Mouse (Mus musculus): ENCODE measurements around the gene Fam83b. TPM values are rescaled to one million over a fixed set of nuclear protein-coding genes. Genes with fewer than 3 reads are reported as not detected.

Fam83b gene
- polyA plus RNA-seq, 1 experiment from 2014 or later, result 0.38 TPM

DNA sequence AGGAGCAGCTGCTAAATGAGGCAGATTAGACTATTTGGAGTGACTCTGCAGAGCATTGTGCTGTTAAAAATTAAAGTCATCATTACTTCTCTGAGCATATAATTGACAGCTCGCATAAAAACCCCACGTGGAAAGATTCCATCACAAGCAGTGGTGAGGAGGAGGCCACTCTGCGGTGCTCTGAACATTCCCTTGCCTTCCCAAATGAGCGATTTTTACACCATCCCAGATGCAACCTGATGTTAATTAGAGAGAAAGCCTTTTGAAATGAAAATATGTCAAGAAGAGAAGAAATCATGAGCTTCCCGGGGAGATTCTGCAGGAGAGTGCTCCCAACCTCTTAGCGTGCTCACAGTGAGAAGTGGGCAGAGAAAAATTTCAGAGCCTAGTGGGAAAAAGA, 4.1 kb downstream of the Fam83b start:
- no peaks in the 10 kb centered on the region; the same call in 1 of the 2 replicates for H3K4me1 ChIP-seq (replicated peaks)
- H3K36me3 ChIP-seq, result no peaks in the 10 kb centered on the region
- no peak overlapping the region for H3K9ac ChIP-seq
- WGBS, result 55% methylated on average over 6 of the region's 6 CpGs
- H3K27me3 ChIP-seq (replicated peaks), result no peaks in the 10 kb centered on the region
- ATAC-seq (ENCODE audit: insufficient number of reproducible peaks, low FRiP score), result no peak
- H3K4me2 ChIP-seq, result no peak overlapping the region
- no peak overlapping the region for H3K27ac ChIP-seq (ENCODE audit: poor library complexity, severe bottlenecking)
- no peak overlapping the region for H3K4me3 ChIP-seq
- no peaks in the 10 kb centered on the region for H3K9me3 ChIP-seq (replicated peaks)

DNA sequence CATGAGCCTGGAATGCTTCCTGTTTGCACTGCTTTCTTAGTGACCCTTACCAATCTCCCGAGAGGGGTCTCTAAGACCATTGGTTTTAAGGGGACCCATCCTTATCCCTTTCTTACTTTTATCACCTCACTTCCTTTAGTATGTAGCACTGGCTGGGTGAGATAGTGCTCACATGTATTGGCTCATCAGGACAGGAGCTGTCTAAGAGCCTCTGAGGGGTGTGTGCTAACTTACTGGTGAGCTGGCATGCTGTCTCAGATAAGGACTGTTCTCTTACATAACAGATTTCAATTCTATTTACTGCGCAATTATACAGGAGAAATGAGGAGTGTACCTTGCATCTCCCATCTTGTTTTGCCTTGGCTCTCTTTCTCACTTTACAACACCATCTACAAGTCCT, 7.7 kb downstream of the Fam83b start:
- ATAC-seq (ENCODE audit: insufficient number of reproducible peaks, low FRiP score), result peak; percentile 33; the same call in 1 of the 2 replicates
- Histone ChIP-seq H3K9ac (no peak overlapping the region), H3K36me3 (no peaks in the 10 kb centered on the region), H3K4me2 (no peak overlapping the region), H3K27ac (ENCODE audit: poor library complexity, severe bottlenecking) (no peak overlapping the region), H3K4me3 (no peak overlapping the region), H3K4me1 (replicated peaks) (no peaks in the 10 kb centered on the region), H3K9me3 (replicated peaks) (no peaks in the 10 kb centered on the region), H3K27me3 (replicated peaks) (no peaks in the 10 kb centered on the region)
- 43% methylated on average over 2 of the region's 2 CpGs for WGBS

DNA sequence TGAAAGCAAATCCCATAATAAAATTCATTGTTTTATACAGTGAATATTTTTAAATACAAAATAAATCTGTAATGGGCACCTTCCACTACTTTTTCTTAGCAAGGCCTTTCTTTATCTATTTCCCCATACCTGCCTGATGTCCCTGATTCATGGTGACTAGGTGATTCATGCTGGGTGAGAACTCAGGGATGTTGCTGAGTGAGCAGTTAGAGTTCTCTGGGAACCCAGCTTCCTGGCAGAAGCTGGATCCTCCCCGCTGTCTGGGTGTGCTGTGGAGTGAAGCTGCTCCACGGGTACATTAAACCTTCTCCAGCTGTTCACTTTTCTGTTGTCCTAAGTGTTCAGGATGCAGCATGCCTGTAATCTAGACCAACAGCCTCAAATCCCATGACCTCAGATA, 13.2 kb downstream of the Fam83b start:
- H3K9ac ChIP-seq, result no peak overlapping the region
- no peaks in the 10 kb centered on the region for H3K9me3 ChIP-seq (replicated peaks)
- no peak overlapping the region; the same call in 1 of the 2 replicates for H3K27ac ChIP-seq (ENCODE audit: poor library complexity, severe bottlenecking)
- WGBS, result 32% methylated on average over 2 of the region's 2 CpGs
- H3K4me1 ChIP-seq (replicated peaks), result no peaks in the 10 kb centered on the region
- H3K4me3 ChIP-seq, result no peak overlapping the region
- no peak overlapping the region for H3K4me2 ChIP-seq
- ATAC-seq (ENCODE audit: insufficient number of reproducible peaks, low FRiP score), result peak; percentile 45; the same call in 1 of the 2 replicates
- no peaks in the 10 kb centered on the region for H3K27me3 ChIP-seq (replicated peaks)
- H3K36me3 ChIP-seq, result no peaks in the 10 kb centered on the region

DNA sequence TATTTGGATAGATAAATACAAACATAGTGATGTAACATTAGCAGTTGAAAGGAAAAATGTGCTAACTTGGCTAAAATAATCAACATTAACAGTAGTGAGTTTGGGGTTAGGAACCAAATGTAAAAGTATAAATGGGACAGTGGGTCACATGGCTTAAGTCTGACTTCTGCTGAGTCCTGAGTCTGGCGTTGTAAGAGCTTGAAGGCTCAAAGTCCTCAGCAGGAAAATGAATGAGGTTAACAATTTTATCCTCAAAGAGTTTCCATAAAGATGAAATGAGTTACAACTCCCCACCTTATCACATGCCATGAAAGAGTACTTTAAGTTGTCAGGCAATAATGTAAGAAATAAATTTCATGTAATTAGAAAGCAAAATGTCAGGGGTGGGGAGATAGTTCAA, 13.8 kb downstream of the Fam83b start:
- H3K9ac ChIP-seq, result no peak overlapping the region
- WGBS, result 67% methylated on average over 1 of the region's 1 CpGs
- H3K27ac ChIP-seq (ENCODE audit: poor library complexity, severe bottlenecking), result no peak overlapping the region
- no peaks in the 10 kb centered on the region for H3K4me1 ChIP-seq (replicated peaks)
- ATAC-seq (ENCODE audit: insufficient number of reproducible peaks, low FRiP score), result no peak
- H3K4me3 ChIP-seq, result no peak overlapping the region
- no peaks in the 10 kb centered on the region for H3K27me3 ChIP-seq (replicated peaks)
- H3K36me3 ChIP-seq, result no peaks in the 10 kb centered on the region
- no peaks in the 10 kb centered on the region for H3K9me3 ChIP-seq (replicated peaks)
- no peak overlapping the region for H3K4me2 ChIP-seq

DNA sequence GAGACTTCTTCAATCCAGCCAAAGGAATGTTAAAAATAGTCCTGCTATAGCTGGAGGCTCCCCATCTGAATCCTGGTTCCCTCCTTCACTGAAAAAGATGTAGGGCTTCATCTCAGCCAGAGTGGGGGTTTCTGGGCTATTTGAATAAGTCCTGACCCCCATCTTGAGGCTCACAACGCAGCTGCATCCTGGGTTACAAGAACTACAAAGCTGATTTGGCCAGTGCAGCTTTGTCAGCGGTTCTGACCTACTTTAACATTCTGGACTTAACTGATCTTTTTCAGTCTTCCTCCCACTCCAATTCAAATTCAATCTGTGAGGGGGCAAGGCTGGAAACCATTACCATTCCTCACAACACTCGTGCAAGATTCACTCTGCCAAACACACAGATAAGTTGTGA, 20.2 kb downstream of the Fam83b start:
- no peaks in the 10 kb centered on the region for H3K36me3 ChIP-seq
- 40% methylated on average over 3 of the region's 3 CpGs for WGBS

DNA sequence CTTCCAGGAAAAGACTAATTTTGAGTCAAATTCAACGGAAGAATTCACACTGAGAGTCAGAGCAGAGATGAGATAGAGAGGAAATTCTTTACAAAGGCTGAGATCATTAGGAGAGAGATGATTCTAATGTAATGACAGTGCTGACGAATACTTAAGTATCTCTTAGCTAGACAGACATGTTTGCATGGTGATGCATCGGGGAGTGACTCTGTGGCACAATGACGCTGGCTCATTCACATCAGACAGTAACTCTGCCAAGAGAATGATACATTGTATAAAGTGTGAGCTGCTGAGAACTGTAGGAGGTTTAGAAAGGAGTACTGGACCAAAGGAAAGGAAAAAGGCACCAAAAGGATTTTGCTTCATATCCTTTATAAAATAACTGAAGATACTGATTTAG, 26.2 kb downstream of the Fam83b start:
- no peaks in the 10 kb centered on the region for H3K4me1 ChIP-seq (replicated peaks)
- H3K4me3 ChIP-seq, result no peak overlapping the region
- 63% methylated on average over 4 of the region's 4 CpGs for WGBS
- no peaks in the 10 kb centered on the region for H3K36me3 ChIP-seq
- ATAC-seq (ENCODE audit: insufficient number of reproducible peaks, low FRiP score), result no peak
- H3K27me3 ChIP-seq (replicated peaks), result no peaks in the 10 kb centered on the region
- H3K4me2 ChIP-seq, result no peak overlapping the region
- H3K27ac ChIP-seq (ENCODE audit: poor library complexity, severe bottlenecking), result no peak overlapping the region
- H3K9ac ChIP-seq, result no peak overlapping the region
- no peaks in the 10 kb centered on the region for H3K9me3 ChIP-seq (replicated peaks)

More for the DNA sequence above, 20.2 kb downstream of the Fam83b start:
- no peak overlapping the region for H3K9ac ChIP-seq
- no peak overlapping the region for H3K4me3 ChIP-seq
- no peaks in the 10 kb centered on the region for H3K9me3 ChIP-seq (replicated peaks)
- H3K4me1 ChIP-seq (replicated peaks), result peaks cover 7% of the 10 kb centered on the region
- no peak overlapping the region for H3K27ac ChIP-seq (ENCODE audit: poor library complexity, severe bottlenecking)
- no peak overlapping the region for H3K4me2 ChIP-seq
- no peaks in the 10 kb centered on the region for H3K27me3 ChIP-seq (replicated peaks)
- ATAC-seq (ENCODE audit: insufficient number of reproducible peaks, low FRiP score), result no peak

DNA sequence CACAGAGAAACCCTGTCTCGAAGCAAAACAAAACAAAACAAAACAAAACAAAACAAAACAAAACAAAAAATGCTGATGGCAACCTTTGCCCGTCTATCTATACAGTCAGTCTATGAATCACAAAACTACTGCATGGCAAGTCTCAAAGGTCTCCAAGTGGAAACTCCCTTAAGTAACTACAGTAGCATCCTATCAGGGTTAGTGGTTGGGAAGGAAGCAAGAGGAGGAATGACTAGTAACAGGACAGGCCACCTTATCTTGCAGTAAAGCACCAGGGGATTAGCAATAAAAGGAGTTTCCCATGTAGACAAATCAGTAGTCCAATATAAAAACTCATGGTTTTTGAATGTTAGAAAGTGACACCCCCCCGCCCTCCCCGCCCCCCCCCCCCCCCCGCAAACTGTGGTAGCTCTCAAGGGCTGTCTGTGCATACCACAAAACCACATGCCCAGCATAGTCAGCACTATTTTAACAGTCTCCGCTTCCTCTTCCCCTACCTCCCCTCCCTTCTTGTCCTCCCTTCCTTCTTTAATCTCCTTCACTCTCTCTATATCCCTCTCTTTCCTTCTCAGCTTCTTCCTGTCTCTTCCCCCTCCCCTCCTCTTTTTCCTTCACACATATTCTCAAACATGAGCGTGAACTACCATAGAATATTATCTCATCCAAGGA, 26.8 kb downstream of the Fam83b start:
- 59% methylated on average over 5 of the region's 7 CpGs for WGBS
- no peaks in the 10 kb centered on the region for H3K36me3 ChIP-seq
- H3K9ac ChIP-seq, result no peak overlapping the region
- H3K27ac ChIP-seq (ENCODE audit: poor library complexity, severe bottlenecking), result no peak overlapping the region
- H3K27me3 ChIP-seq (replicated peaks), result no peaks in the 10 kb centered on the region
- no peaks in the 10 kb centered on the region for H3K4me1 ChIP-seq (replicated peaks)
- no peak for ATAC-seq (ENCODE audit: insufficient number of reproducible peaks, low FRiP score)
- no peak overlapping the region for H3K4me3 ChIP-seq
- no peaks in the 10 kb centered on the region for H3K9me3 ChIP-seq (replicated peaks)
- H3K4me2 ChIP-seq, result no peak overlapping the region

DNA sequence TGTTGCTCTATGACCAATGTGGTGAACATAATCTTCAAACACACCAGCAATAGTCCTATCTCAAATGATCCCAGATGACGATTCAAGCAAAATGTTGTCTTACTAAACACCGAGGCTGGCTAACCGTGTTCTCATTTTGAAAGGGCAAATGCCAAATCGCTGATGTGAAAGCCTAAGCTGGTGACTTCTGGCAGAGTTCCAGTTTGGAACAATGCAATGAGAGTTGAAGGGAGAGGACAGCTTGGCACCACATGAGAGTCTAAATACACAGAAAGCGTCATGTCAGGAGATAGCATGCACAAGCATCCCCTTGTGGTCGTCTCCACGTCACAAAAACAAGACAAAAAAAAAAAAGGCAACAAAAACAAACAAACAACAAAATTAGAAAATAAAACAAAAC, 27.6 kb downstream of the Fam83b start:
- H3K4me3 ChIP-seq, result no peak overlapping the region
- no peak overlapping the region for H3K4me2 ChIP-seq
- H3K9me3 ChIP-seq (replicated peaks), result no peaks in the 10 kb centered on the region
- no peak for ATAC-seq (ENCODE audit: insufficient number of reproducible peaks, low FRiP score)
- H3K4me1 ChIP-seq (replicated peaks), result no peaks in the 10 kb centered on the region
- no peak overlapping the region for H3K9ac ChIP-seq
- no peaks in the 10 kb centered on the region for H3K27me3 ChIP-seq (replicated peaks)
- no peaks in the 10 kb centered on the region for H3K36me3 ChIP-seq
- WGBS, result 56% methylated on average over 7 of the region's 7 CpGs
- H3K27ac ChIP-seq (ENCODE audit: poor library complexity, severe bottlenecking), result no peak overlapping the region

DNA sequence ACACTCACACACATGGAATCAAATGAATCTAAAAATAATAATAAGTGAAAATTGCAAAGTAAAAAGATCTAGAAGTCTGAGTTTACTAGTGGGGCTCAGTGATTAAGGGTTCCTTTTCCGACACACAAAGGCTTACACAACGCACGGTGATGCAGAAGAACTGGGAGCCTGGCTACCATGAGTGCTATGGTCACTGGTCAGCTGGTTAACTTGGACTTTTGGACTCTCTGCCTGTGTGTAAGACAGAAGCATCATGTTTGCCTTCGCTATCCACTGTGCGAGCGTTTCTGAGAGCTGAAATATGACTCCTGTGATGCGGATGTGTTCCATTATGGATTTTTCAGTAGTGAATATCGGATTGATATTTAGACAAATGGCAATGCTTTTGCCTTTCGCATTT, 30.9 kb downstream of the Fam83b start:
- Histone ChIP-seq H3K36me3 (no peaks in the 10 kb centered on the region), H3K4me3 (no peak overlapping the region), H3K27ac (ENCODE audit: poor library complexity, severe bottlenecking) (no peak overlapping the region), H3K4me2 (no peak overlapping the region), H3K9me3 (replicated peaks) (no peaks in the 10 kb centered on the region), H3K4me1 (replicated peaks) (no peaks in the 10 kb centered on the region), H3K9ac (no peak overlapping the region), H3K27me3 (replicated peaks) (no peaks in the 10 kb centered on the region)
- ATAC-seq (ENCODE audit: insufficient number of reproducible peaks, low FRiP score), result no peak
- 84% methylated on average over 9 of the region's 9 CpGs for WGBS

DNA sequence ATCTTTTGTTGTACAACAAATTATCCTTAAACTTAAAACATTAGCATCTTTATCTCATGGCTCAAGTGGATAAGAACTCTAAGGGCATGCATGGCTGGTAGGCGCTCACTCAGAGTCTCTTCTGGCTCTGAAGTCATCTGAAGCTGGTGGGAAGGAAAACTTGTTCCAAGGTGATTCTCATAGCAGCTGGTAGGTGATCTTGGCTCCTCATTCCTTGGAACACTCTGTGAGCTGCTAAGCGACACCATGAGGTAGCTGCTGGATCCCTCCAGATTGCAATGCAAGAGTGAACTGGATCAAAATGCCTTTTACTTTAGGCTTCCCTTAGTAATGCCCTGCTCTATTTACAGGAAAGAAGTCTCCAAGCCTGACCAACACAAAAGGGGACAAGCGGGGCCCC, 34.5 kb downstream of the Fam83b start:
- H3K27me3 ChIP-seq (replicated peaks), result no peaks in the 10 kb centered on the region
- 84% methylated on average over 3 of the region's 3 CpGs for WGBS
- no peak for ATAC-seq (ENCODE audit: insufficient number of reproducible peaks, low FRiP score)

DNA sequence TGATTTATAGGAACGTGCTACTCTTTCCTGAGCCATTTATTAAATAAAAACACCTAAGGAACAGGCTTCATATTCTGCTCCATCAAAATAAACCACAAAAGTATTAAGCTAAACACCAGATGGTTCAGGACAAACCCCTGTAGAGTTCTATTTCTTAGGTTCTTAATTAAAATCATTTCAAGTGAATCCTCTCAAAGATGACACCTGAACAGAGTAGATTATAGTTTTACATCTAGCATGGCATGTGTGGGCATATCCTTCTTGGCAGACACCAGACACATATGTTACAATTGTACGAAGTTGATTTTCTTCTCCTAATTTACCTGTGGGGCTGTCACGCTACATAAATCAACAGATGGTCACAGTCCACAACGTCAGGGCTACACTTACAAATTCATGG, 35.5 kb downstream of the Fam83b start:
- Histone ChIP-seq H3K9ac (no peak overlapping the region), H3K4me2 (no peak overlapping the region), H3K4me3 (no peak overlapping the region), H3K4me1 (replicated peaks) (no peaks in the 10 kb centered on the region), H3K27me3 (replicated peaks) (no peaks in the 10 kb centered on the region), H3K9me3 (replicated peaks) (no peaks in the 10 kb centered on the region), H3K27ac (ENCODE audit: poor library complexity, severe bottlenecking) (no peak overlapping the region), H3K36me3 (no peaks in the 10 kb centered on the region)
- WGBS, result 83% methylated on average over 4 of the region's 4 CpGs
- ATAC-seq (ENCODE audit: insufficient number of reproducible peaks, low FRiP score), result no peak

More for the DNA sequence above, 34.5 kb downstream of the Fam83b start:
- no peak overlapping the region for H3K27ac ChIP-seq (ENCODE audit: poor library complexity, severe bottlenecking)
- no peak overlapping the region for H3K4me2 ChIP-seq
- no peaks in the 10 kb centered on the region for H3K9me3 ChIP-seq (replicated peaks)
- no peaks in the 10 kb centered on the region for H3K4me1 ChIP-seq (replicated peaks)
- H3K9ac ChIP-seq, result no peak overlapping the region
- no peak overlapping the region for H3K4me3 ChIP-seq
- H3K36me3 ChIP-seq, result no peaks in the 10 kb centered on the region

DNA sequence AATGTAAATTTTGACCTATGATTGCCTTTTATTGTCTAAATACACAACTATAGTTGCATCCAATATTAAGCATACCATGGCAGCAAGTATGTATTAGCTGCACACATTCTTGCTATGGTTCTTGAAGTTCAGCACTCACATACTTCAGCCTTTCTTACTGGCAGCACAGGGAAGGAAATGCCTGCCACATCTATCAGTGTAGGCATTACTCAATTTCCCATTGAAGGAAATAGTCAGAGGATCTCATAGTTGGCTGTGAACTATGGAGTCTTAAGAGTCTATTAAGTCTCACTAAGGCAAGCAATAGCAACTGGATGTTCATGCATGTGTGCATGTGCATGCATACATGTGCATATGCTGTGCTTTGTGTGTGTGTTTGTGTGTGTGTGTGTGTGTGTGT, 41.3 kb downstream of the Fam83b start:
- Histone ChIP-seq H3K27me3 (replicated peaks) (no peaks in the 10 kb centered on the region), H3K9ac (no peak overlapping the region), H3K4me2 (no peak overlapping the region), H3K4me1 (replicated peaks) (no peaks in the 10 kb centered on the region), H3K27ac (ENCODE audit: poor library complexity, severe bottlenecking) (no peak overlapping the region), H3K9me3 (replicated peaks) (no peaks in the 10 kb centered on the region), H3K36me3 (no peaks in the 10 kb centered on the region), H3K4me3 (no peak overlapping the region)
- ATAC-seq (ENCODE audit: insufficient number of reproducible peaks, low FRiP score), result no peak
